Mouse (Mus musculus) erythroid progenitor cell, adult 5-6 weeks (primary cell): Measurements from ENCODE around the gene Pwp2. TPM values are rescaled to one million over a fixed set of nuclear protein-coding genes. Genes with fewer than 3 reads are reported as not detected.
"Not testable (repeated sequence)": the region's sequence is repeated elsewhere in the genome, so short reads cannot be mapped to it uniquely, and the experiment has no call there.

Experiments
- ATAC-seq: replicated peaks from 2 replicates; pipeline ENCODE4 v1.8.0; 2016; ENCODE audit warnings: moderate number of reproducible peaks, mild to moderate bottlenecking, moderate TSS enrichment, inconsistent platforms; ENCODE audit not compliant: poor library complexity, low FRiP score, severe bottlenecking
- total RNA-seq, 2 experiments: library from RNA; stranded (forward) in 1 of 2; stranded (reverse) in 1 of 2; fragments of 150-400 nt in 1 of 2; fragments of 186-747, 209-891 nt in 1 of 2; gene quantifications; 2 replicates each; pipeline versions ENCODE4 v1.2.3 to v1.2.4; 2015 to 2017; ENCODE audit warnings: low replicate concordance in 2 of 2

Pwp2 gene
- total RNA-seq, 2 experiments from 2014 or later = 2.9 to 7.8 TPM

DNA sequence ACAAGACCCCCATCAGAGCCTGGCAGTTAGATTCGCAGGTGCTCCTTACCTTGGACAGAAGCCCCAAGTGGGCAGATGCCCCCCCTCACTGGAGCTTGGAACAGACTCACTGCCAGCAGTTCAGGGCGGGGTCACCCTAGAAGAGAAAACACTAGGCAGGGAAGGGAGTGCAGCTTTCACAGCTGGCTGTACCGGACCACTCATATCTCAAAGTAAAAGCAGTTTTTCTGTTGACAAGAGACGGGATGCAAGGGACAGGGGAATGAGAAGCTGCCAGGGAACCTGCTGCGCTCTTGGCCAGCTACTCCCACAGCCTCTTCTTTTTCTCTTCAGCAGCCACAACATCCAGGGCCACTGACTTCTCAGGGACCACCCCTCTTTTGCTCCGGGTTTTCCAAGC is 60.8 kb downstream of the Pwp2 start:
- not testable (repeated sequence) for ATAC-seq

Other genes with a start within 250 kb of the Pwp2 start
- 0.42 and 1.1 TPM in 2 replicates for gene Trpm2, start 214.6 kb downstream of the Pwp2 start, total RNA-seq (2015; ENCODE audit: low replicate concordance)
- gene Trpm2, start 214.6 kb downstream of the Pwp2 start, total RNA-seq (2017; ENCODE audit: low replicate concordance) = 33.1 and 38.6 TPM in 2 replicates
- not detected in 2 replicates for gene 1810043G02Rik, start 206.6 kb downstream of the Pwp2 start, total RNA-seq (2015; ENCODE audit: low replicate concordance)
- gene 1810043G02Rik, start 206.6 kb downstream of the Pwp2 start, total RNA-seq (2017; ENCODE audit: low replicate concordance) = 0.26 and 3.5 TPM in 2 replicates
- gene Pfkl, start 175.1 kb downstream of the Pwp2 start, total RNA-seq (2015; ENCODE audit: low replicate concordance) = 0.42 and 1.8 TPM in 2 replicates
- 9.2 and 9.8 TPM in 2 replicates for gene Pfkl, start 175.1 kb downstream of the Pwp2 start, total RNA-seq (2017; ENCODE audit: low replicate concordance)
- gene Dnmt3l, start 143.2 kb downstream of the Pwp2 start, total RNA-seq (2015; ENCODE audit: low replicate concordance) = not detected in 2 replicates
- 1.1 TPM in 1 of 2 replicates, not detected in the other for gene Dnmt3l, start 143.2 kb downstream of the Pwp2 start, total RNA-seq (2017; ENCODE audit: low replicate concordance)
- not detected in 2 replicates for gene Aire, start 141.5 kb downstream of the Pwp2 start, total RNA-seq (2015; ENCODE audit: low replicate concordance)
- gene Aire, start 141.5 kb downstream of the Pwp2 start, total RNA-seq (2017; ENCODE audit: low replicate concordance) = not detected in 2 replicates
- gene Icosl, start 115.8 kb downstream of the Pwp2 start, total RNA-seq (2015; ENCODE audit: low replicate concordance) = 2.9 and 3.4 TPM in 2 replicates
- gene Icosl, start 115.8 kb downstream of the Pwp2 start, total RNA-seq (2017; ENCODE audit: low replicate concordance) = 0.13 and 0.53 TPM in 2 replicates
- 14.4 and 36.9 TPM in 2 replicates for gene D10Jhu81e, start 15.4 kb downstream of the Pwp2 start, total RNA-seq (2015; ENCODE audit: low replicate concordance)
- 14.1 and 23.9 TPM in 2 replicates for gene D10Jhu81e, start 15.4 kb downstream of the Pwp2 start, total RNA-seq (2017; ENCODE audit: low replicate concordance)
- 127 and 132 TPM in 2 replicates for gene Trappc10, start 59.5 kb upstream of the Pwp2 start, total RNA-seq (2015; ENCODE audit: low replicate concordance)
- 81.0 and 108 TPM in 2 replicates for gene Trappc10, start 59.5 kb upstream of the Pwp2 start, total RNA-seq (2017; ENCODE audit: low replicate concordance)
- gene Agpat3, start 167.3 kb upstream of the Pwp2 start, total RNA-seq (2015; ENCODE audit: low replicate concordance) = 16.6 and 24.7 TPM in 2 replicates
- gene Agpat3, start 167.3 kb upstream of the Pwp2 start, total RNA-seq (2017; ENCODE audit: low replicate concordance) = 10.5 and 14.0 TPM in 2 replicates
- 23.1 and 56.2 TPM in 2 replicates for gene Rrp1, start 227.9 kb upstream of the Pwp2 start, total RNA-seq (2015; ENCODE audit: low replicate concordance)
- gene Rrp1, start 227.9 kb upstream of the Pwp2 start, total RNA-seq (2017; ENCODE audit: low replicate concordance) = 61.2 and 63.2 TPM in 2 replicates
- gene Cstb, start 240.5 kb upstream of the Pwp2 start, total RNA-seq (2015; ENCODE audit: low replicate concordance) = 14.3 TPM in 1 of 2 replicates, not detected in the other
- gene Cstb, start 240.5 kb upstream of the Pwp2 start, total RNA-seq (2017; ENCODE audit: low replicate concordance) = 6.7 TPM in 1 of 2 replicates, not detected in the other